Mouse (Mus musculus): ENCODE results near the gene Hbq1b.

Gene Hbq1b

GRCm38 (mm10) chr11:32286695-32287492 is at the start of gene Hbq1b:
Hbq1b (plus strand) TSS chr11:32286965.
- peak; percentile 80 for DNase-seq (ENCODE audit: low spot score)

DNA sequence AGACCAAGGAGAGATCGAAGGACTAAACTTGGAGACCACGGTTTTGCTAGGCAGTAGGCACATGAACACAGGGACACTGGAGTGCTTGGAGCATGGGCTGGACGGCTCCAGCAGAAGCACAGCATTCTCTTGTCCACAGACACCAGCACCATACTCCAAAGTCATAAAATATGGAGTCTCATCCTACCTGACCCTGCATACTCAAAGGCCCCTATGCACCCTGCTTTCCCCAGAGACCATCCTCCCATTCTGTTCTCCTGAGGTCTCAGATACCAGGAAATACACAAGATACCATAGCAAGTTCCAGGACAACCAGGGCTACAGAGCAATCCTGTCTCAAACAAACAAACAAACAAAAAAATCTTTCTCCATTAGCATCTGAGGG is 49.4 kb upstream of the Hbq1b start:
- no peak for DNase-seq (ENCODE audit: low spot score)

- DNase-seq (ENCODE audit: low spot score) = peak; percentile 78
Measured at GRCm38 (mm10) chr11:32238093-32238860, 48.5 kb upstream of the Hbq1b start.

DNA sequence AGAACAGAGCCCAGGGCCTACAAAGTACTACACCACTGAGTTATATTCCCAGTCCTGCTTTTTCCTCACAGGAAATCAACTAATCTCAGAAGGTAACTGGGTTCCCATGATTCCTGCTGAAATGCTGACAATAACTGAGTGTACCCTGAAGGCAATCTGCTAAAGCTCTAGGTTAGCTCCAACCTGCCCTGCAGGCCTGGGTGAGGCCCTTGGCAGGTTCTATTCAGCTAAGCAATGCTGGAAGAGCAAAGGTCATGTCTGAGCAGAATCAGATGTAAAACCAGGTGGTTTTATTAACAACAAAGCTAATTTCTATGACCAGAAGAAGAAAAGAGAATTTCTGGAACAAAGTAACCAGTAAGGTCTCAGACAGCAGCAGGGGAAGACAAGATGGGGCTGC is 45.4 kb upstream of the Hbq1b start:
- no peak for DNase-seq (ENCODE audit: low spot score)

DNA sequence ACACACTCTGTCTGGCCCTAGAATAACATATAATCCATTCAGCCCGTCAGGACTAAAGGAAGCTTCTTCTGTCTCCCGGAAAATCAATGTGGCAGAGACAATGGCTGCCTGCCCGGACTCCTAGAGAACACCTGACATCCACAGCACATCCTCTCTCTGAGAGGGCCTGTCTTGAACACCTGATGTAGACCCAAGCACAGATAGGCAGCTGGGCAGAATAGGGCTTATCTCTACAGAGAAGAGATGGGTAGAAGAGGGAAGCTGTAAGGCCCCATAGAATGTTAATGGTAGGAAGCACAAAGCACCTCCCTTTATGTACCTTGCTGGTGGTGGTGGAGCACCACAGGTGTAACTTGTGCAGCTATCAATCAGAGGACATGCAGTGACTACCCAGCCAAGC is 44.6 kb upstream of the Hbq1b start:
- no peak for DNase-seq (ENCODE audit: low spot score)

- no peak for DNase-seq (ENCODE audit: low spot score)
Measured at GRCm38 (mm10) chr11:32243205-32243955, 43.4 kb upstream of the Hbq1b start.

DNA sequence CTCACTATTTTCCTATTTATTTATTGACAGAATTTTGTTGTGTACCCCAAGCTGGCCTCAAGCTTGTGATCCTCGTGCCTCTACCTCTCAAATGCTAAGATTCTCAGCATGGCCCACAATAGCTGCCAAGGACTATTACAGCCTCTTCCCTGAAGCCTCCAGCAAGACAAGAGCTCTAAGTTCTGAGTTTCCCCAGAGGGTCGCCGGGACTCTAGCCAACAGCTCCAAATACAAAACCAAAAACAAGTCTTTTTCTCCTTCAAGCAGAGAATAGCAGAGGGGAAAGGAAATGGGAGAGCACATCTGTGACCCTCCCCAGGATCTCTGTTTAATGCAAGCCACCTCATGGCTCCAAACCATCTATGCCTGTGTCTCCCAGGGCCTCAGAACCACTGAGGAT is 42.7 kb upstream of the Hbq1b start:
- no peak for DNase-seq (ENCODE audit: low spot score)

DNA sequence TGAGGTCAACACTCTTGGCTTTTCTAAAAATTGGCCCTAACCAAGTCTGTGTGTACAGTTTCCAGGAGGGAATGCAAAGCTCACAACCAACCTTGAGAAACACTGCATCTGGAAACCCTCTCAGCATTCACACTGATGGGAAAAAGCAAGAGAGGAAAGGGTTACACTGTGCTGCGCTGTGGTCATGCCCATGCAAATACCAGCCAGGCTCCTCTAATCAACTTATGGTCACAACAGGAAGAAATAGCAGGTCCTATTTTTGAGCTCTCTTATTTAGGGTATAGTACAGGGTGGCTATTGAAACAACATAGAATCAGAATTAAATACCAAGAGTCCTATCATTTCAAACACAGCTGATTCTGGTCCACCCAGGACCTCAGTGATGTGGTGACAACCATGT is 42.1 kb upstream of the Hbq1b start:
- DNase-seq (ENCODE audit: low spot score) = no peak

GRCm38 (mm10) chr11:32245614-32246013 is 41.2 kb upstream of the Hbq1b start:
- peak; percentile 95 for DNase-seq (ENCODE audit: low spot score)

- DNase-seq (ENCODE audit: low spot score) = peak; percentile 63
Measured at GRCm38 (mm10) chr11:32247068-32247467, 39.7 kb upstream of the Hbq1b start.

GRCm38 (mm10) chr11:32248350-32248749 is 38.4 kb upstream of the Hbq1b start:
- no peak for DNase-seq (ENCODE audit: low spot score)

DNA sequence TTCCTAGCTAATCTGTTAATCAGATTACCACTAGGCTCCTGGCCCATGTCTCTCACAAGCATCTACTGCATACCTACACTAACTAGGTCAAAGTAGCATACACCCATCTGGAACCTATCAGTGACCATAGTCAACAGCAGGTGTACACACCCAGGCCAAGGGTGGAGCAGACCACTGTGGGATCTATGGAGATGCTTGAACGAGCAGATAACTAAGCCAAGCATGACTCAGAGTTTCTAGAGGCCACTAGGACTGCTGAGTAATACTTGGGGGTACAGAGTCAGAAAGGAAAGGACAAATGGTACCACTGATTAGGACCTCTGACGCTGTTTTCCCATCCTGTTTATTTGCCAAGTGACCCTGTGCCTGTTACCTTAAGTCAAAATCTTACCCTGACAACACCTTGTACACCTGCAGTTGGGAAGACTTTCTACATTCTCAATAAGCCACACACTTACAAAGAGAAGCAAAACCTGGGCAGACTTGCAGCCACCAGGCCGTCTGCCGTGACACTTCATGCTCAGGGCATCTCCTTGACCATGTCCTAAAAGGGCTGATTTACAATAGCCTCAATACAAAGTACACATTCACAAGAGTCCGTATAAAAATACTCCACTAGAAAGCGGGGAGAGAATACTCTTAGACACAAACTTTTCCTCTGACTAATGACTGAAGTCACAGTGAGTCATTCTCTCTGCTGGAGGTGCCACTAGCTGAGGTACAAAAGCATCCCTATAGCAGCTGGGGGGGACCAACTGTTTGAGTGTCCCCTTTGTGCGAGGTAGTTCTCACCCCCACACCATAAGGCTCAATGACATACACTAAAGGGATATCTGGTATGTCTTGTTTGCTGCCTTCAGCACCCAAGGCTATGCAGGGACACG is 35.6 kb upstream of the Hbq1b start:
- peak; percentile 95 for DNase-seq (ENCODE audit: low spot score)

DNA sequence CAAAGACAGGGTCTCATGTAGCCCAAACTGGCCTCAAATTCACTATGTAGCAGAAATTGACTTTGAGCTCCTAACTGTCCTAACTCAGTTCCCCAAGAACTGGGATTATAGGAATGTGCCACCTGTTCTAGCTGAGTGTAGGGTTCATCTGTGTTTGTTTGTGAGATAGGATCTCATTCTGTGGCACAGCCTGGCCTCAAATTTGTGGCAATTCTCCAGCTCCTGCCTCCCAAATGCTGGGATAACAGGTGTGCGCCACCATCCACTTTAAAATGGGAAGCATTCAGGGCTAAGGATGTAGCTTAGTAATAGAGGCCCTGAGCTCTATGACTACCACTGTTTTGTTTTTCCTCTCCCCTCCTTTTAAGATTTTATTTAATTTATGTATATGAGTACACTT is 33.6 kb upstream of the Hbq1b start:
- no peak for DNase-seq (ENCODE audit: low spot score)

- peak; percentile 87 for DNase-seq (ENCODE audit: low spot score)
Measured at GRCm38 (mm10) chr11:32256146-32256545, 30.6 kb upstream of the Hbq1b start.

- DNase-seq (ENCODE audit: low spot score) = no peak
Measured at GRCm38 (mm10) chr11:32256566-32256965, 30.2 kb upstream of the Hbq1b start.

GRCm38 (mm10) chr11:32262674-32263415 is 23.9 kb upstream of the Hbq1b start:
- no peak for DNase-seq (ENCODE audit: low spot score)

GRCm38 (mm10) chr11:32265117-32265738 is 21.5 kb upstream of the Hbq1b start:
- DNase-seq (ENCODE audit: low spot score) = peak; percentile 80

DNA sequence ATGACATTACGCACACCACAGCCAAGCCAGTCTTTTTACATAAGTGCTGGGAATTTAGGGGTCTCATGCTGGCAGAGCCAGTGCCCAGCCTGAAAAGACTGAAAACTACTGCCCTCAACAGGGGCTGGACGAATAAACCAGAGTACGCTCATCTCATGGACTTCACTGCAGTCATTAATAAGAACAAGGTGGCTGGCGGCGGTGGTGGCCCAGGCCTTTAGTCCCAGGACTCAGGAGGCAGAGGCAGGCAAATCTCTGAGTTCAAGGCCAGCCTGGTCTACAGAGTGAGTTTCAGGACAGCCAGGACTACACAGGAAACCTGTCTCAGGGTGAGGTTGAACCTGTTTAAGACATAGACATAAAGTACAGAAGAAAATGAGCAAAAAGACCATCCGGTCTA is 20.6 kb upstream of the Hbq1b start:
- no peak for DNase-seq (ENCODE audit: low spot score)

GRCm38 (mm10) chr11:32266776-32267175 is 20.0 kb upstream of the Hbq1b start:
- DNase-seq (ENCODE audit: low spot score) = no peak

- peak; percentile 89 for DNase-seq (ENCODE audit: low spot score)
Measured at GRCm38 (mm10) chr11:32267188-32267884, 19.4 kb upstream of the Hbq1b start, which contains the start of gene Nprl3. Nprl3 (minus strand) TSS chr11:32267707.
